Mouse (Mus musculus) liver (tissue): Measurements from ENCODE around the gene Kcns1.
"Not testable (repeated sequence)": the region's sequence is repeated elsewhere in the genome, so short reads cannot be mapped to it uniquely, and the experiment has no call there.

Source experiments
- DNase-seq: peaks from one replicate; pipeline ENCODE4 v3.0.0-alpha.2; 2020; ENCODE audit warnings: mixed read lengths

Kcns1 gene

GRCm38 (mm10) chr2:164170902-164171301, at the start of gene Kcns1:
TSS of gene Kcns1 (minus strand) at chr2:164171113.
- DNase-seq, result no peak

- DNase-seq, result no peak
These were observed 48.4 kb upstream of the Kcns1 start for GRCm38 (mm10) chr2:164219295-164219694.

- DNase-seq, result no peak
These were observed 41.8 kb upstream of the Kcns1 start for GRCm38 (mm10) chr2:164212711-164213110.

- DNase-seq, result no peak
These were observed 40.0 kb upstream of the Kcns1 start for GRCm38 (mm10) chr2:164210892-164211291.

- DNase-seq, result no peak
These were observed 35.8 kb upstream of the Kcns1 start for GRCm38 (mm10) chr2:164206676-164207075.

GRCm38 (mm10) chr2:164206011-164206410, 35.1 kb upstream of the Kcns1 start:
- DNase-seq, result not testable (repeated sequence)

GRCm38 (mm10) chr2:164199626-164200327, 28.9 kb upstream of the Kcns1 start, which contains the start of gene Wfdc15a:
TSS of gene Wfdc15a (minus strand) at chr2:164200130.
- DNase-seq, result no peak

GRCm38 (mm10) chr2:164196700-164196990, 25.7 kb upstream of the Kcns1 start:
- DNase-seq, result no peak

GRCm38 (mm10) chr2:164195971-164196699, 25.2 kb upstream of the Kcns1 start:
- DNase-seq, result no peak

GRCm38 (mm10) chr2:164194959-164195630, 24.2 kb upstream of the Kcns1 start:
- DNase-seq, result no peak

- no peak for DNase-seq
These were observed 21.4 kb upstream of the Kcns1 start for GRCm38 (mm10) chr2:164192279-164192678.

- no peak for DNase-seq
These were observed 19.7 kb upstream of the Kcns1 start, which contains the start of gene Wfdc12 for GRCm38 (mm10) chr2:164190576-164190975. TSS of gene Wfdc12 (minus strand) at chr2:164190608.

GRCm38 (mm10) chr2:164188722-164189121, 17.8 kb upstream of the Kcns1 start:
- DNase-seq, result no peak

- no peak for DNase-seq
These were observed 13.3 kb upstream of the Kcns1 start for GRCm38 (mm10) chr2:164184145-164184719.

GRCm38 (mm10) chr2:164183340-164183739, 12.4 kb upstream of the Kcns1 start:
- no peak for DNase-seq

- DNase-seq, result no peak
These were observed 11.9 kb upstream of the Kcns1 start, which contains the start of gene Wfdc5 for GRCm38 (mm10) chr2:164182692-164183255. TSS of gene Wfdc5 (minus strand) at chr2:164182742.

GRCm38 (mm10) chr2:164180770-164181169, 9.9 kb upstream of the Kcns1 start:
- DNase-seq, result no peak

GRCm38 (mm10) chr2:164180124-164180523, 9.2 kb upstream of the Kcns1 start:
- peak; percentile 15 for DNase-seq

- DNase-seq, result no peak
These were observed 6.9 kb upstream of the Kcns1 start for GRCm38 (mm10) chr2:164177831-164178230.

- no peak for DNase-seq
These were observed 4.9 kb upstream of the Kcns1 start for GRCm38 (mm10) chr2:164175850-164176249.

GRCm38 (mm10) chr2:164174649-164175395, 3.9 kb upstream of the Kcns1 start:
- DNase-seq, result no peak

GRCm38 (mm10) chr2:164173394-164173793, 2.5 kb upstream of the Kcns1 start:
- no peak for DNase-seq
